Mouse (Mus musculus) inflammation-experienced regulatory T-cells, adult 6 months (primary cell): Measurements from ENCODE around the gene 9130023H24Rik. TPM values are rescaled to one million over a fixed set of nuclear protein-coding genes. Genes with fewer than 3 reads are reported as not detected.

Source experiments
- polyA plus RNA-seq, 3 experiments: library from polyadenylated mRNA; unstranded; fragments of 100-300 nt; shearing (Covaris generic); gene quantifications; one replicate each; pipeline ENCODE4 v1.2.1; 2017

9130023H24Rik gene
- polyA plus RNA-seq, 3 experiments from 2014 or later: 2.6 to 4.9 (median 2.8) TPM

Other genes starting within 250 kb of the 9130023H24Rik start
- 100 to 1,000 TPM; 229 to 406 (median 231) TPM for gene Pycard, start 244.2 kb downstream of the 9130023H24Rik start, polyA plus RNA-seq
- not detected for gene Trim72, start 234.1 kb downstream of the 9130023H24Rik start, polyA plus RNA-seq
- 1 to 10 TPM in 2 of 3 experiments, under 1 TPM in 1; 0.09 to 1.2 (median 1.1) TPM for gene Itgam, start 175.4 kb downstream of the 9130023H24Rik start, polyA plus RNA-seq
- under 1 TPM in 1 of 3 experiments, not detected in 2; 0.87 TPM for gene Gm49368, start 175.3 kb downstream of the 9130023H24Rik start, polyA plus RNA-seq
- 1 to 10 TPM in 1 of 3 experiments, not detected in 2; 1.1 TPM for gene Itgax, start 108.5 kb downstream of the 9130023H24Rik start, polyA plus RNA-seq
- 1 to 10 TPM in 1 of 3 experiments, not detected in 2; 1.0 TPM for gene Itgad, start 83.7 kb downstream of the 9130023H24Rik start, polyA plus RNA-seq
- gene Cox6a2, start 31.6 kb downstream of the 9130023H24Rik start, polyA plus RNA-seq: 1 to 10 TPM in 1 of 3 experiments, not detected in 2; 1.5 TPM
- 1 to 10 TPM; 4.9 to 5.6 (median 5.5) TPM for gene Armc5, start 689 bp downstream of the 9130023H24Rik start, polyA plus RNA-seq
- gene Tgfb1i1, start 8.8 kb upstream of the 9130023H24Rik start, polyA plus RNA-seq: 1 to 10 TPM in 1 of 3 experiments, under 1 TPM in 1, not detected in 1; 0.26 to 1.0 TPM
- gene Slc5a2, start 27.6 kb upstream of the 9130023H24Rik start, polyA plus RNA-seq: not detected
- gene BC017158, start 60.1 kb upstream of the 9130023H24Rik start, polyA plus RNA-seq: 1 to 10 TPM; 5.4 to 8.6 (median 7.3) TPM
- 100 to 1,000 TPM in 2 of 3 experiments, 10 to 100 TPM in 1; 53.2 to 448 (median 275) TPM for gene Rgs10, start 180.7 kb upstream of the 9130023H24Rik start, polyA plus RNA-seq
- 10 to 100 TPM; 29.1 to 55.1 (median 33.0) TPM for gene Tial1, start 223.7 kb upstream of the 9130023H24Rik start, polyA plus RNA-seq